ENCODE assay signal across 29 mouse cellular contexts in the genomic region with DNA sequence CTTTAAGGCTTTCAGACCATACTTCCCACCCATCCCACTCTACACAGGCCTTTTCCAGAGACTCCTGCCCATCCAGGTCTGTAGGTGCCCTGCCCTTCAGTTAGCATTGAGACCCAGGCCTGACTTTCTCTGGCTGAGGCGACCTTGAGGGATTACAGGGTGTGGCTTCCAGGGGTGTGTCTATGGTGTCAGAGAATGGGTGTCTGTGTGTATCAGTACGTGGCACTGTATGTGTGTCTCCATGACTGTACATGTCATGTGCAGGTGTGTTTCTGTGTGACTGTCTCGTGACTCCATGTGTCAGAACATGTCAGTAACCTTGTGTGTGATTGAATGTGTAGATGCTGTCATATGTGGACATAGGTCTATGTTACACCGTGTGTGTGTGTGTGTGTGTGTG. TPM values are rescaled to one million over a fixed set of nuclear protein-coding genes. Genes with fewer than 3 reads are reported as not detected.
A peak's percentile ranks its signal among the peaks of the same experiment; 100 is the strongest.
DNase-seq lines count a peak whose midpoint lies in the region; ATAC-seq lines count a peak whose summit lies in the region.
"Had no signal": no experiment of that assay in that cellular context is flagged by ENCODE, and none has a peak within 500 bp of the region (broad histone marks: within the 10 kb centered on the region; RNA-seq: fewer than 3 reads in every experiment).

No protein-coding gene starts in this region.

- H3K9ac ChIP-seq in heart, embryonic 12.5 days: 0 out of 2 replicates have a peak overlapping the region, but pooled peaks have one; percentile 13
- H3K9ac ChIP-seq in heart, embryonic 11.5 days (ENCODE audit: low read depth, low read length): no peak overlapping the region
- no peak overlapping the region for H3K9ac ChIP-seq in midbrain, embryonic 15.5 days
- no peak overlapping the region for H3K9ac ChIP-seq in midbrain, embryonic 13.5 days (replicated peaks)
- H3K9ac ChIP-seq in liver, embryonic 15.5 days: no peak overlapping the region
- H3K9ac ChIP-seq: embryonic facial prominence, embryonic 15.5 days; forebrain, embryonic 13.5 days; hindbrain, embryonic 12.5 days; kidney, embryonic 15.5 days; limb, embryonic 13.5 days had no signal

- no peaks in the 10 kb centered on the region for H3K4me1 ChIP-seq in heart, embryonic 12.5 days (replicated peaks)
- no peaks in the 10 kb centered on the region for H3K4me1 ChIP-seq in heart, embryonic 11.5 days (ENCODE audit: control insufficient read depth, insufficient read depth, low read length)
- no peaks in the 10 kb centered on the region for H3K4me1 ChIP-seq in midbrain, embryonic 15.5 days
- no peaks in the 10 kb centered on the region for H3K4me1 ChIP-seq in midbrain, embryonic 13.5 days (replicated peaks)
- peaks cover 10% of the 10 kb centered on the region for H3K4me1 ChIP-seq in liver, embryonic 15.5 days (replicated peaks)
- H3K4me1 ChIP-seq: embryonic facial prominence, embryonic 10.5 days; embryonic facial prominence, embryonic 15.5 days; forebrain, embryonic 13.5 days; hindbrain, embryonic 12.5 days; kidney, embryonic 15.5 days; limb, embryonic 13.5 days had no signal

- H3K27ac ChIP-seq in heart, embryonic 12.5 days (ENCODE audit: poor library complexity, severe bottlenecking): no peak overlapping the region
- no peak overlapping the region for H3K27ac ChIP-seq in heart, embryonic 11.5 days (ENCODE audit: low read depth, low read length)
- H3K27ac ChIP-seq in midbrain, embryonic 15.5 days: no peak overlapping the region
- H3K27ac ChIP-seq in midbrain, embryonic 13.5 days: no peak overlapping the region
- no peak overlapping the region for H3K27ac ChIP-seq in liver, embryonic 15.5 days (replicated peaks)
- H3K27ac ChIP-seq: embryonic facial prominence, embryonic 10.5 days; embryonic facial prominence, embryonic 15.5 days; forebrain, embryonic 13.5 days; hindbrain, embryonic 12.5 days; hindbrain, postnatal 0 days; kidney, embryonic 15.5 days; limb, embryonic 13.5 days; macrophage had no signal

- no peak for ATAC-seq in heart, embryonic 12.5 days (ENCODE audit: insufficient number of reproducible peaks, low FRiP score)
- no peak for ATAC-seq in heart, embryonic 11.5 days (replicated peaks; ENCODE audit: insufficient number of reproducible peaks, low FRiP score, low TSS enrichment)
- ATAC-seq in midbrain, embryonic 15.5 days (replicated peaks): 0 out of 2 replicates have a peak, but pooled peaks have one; percentile 24
- no peak for ATAC-seq in midbrain, embryonic 13.5 days
- ATAC-seq in liver, embryonic 15.5 days (ENCODE audit: insufficient read depth): 0 out of 2 replicates have a peak, but pooled peaks have one; percentile 25
- ATAC-seq: activated CD4-positive, CD25-positive, alpha-beta regulatory T cell, adult 4 months; forebrain, embryonic 13.5 days; hindbrain, postnatal 0 days had no signal

- no peaks in the 10 kb centered on the region for H3K36me3 ChIP-seq in heart, embryonic 12.5 days
- H3K36me3 ChIP-seq in heart, embryonic 11.5 days (ENCODE audit: control insufficient read depth, insufficient read depth, low read length): no peaks in the 10 kb centered on the region
- H3K36me3 ChIP-seq in midbrain, embryonic 15.5 days (replicated peaks): no peaks in the 10 kb centered on the region
- H3K36me3 ChIP-seq in midbrain, embryonic 13.5 days: no peaks in the 10 kb centered on the region
- H3K36me3 ChIP-seq in liver, embryonic 15.5 days (replicated peaks): no peaks in the 10 kb centered on the region
- H3K36me3 ChIP-seq: embryonic facial prominence, embryonic 10.5 days; embryonic facial prominence, embryonic 15.5 days; hindbrain, embryonic 12.5 days; kidney, embryonic 15.5 days; limb, embryonic 13.5 days had no signal

- no peak for DNase-seq in cerebellum, postnatal 25 days
- no peak for DNase-seq in right cerebral cortex, adult 18-20 months
- DNase-seq: adrenal gland, adult 2 months; cerebellum, adult 2 months; cerebellum, postnatal 14 days; gastrocnemius, postnatal 14 days; heart, postnatal 36 days; kidney, adult 11 months; kidney, postnatal 25 days; lung, adult 18-20 months; lung, postnatal 10 days; right cerebral cortex, postnatal 14 days had no signal

- 81% methylated on average over 4 of the region's 4 CpGs for WGBS in heart, embryonic 12.5 days
- WGBS in heart, embryonic 11.5 days (ENCODE audit: insufficient replicate concordance): 86% methylated on average over 4 of the region's 4 CpGs
- WGBS in midbrain, embryonic 15.5 days: 78% methylated on average over 4 of the region's 4 CpGs
- 86% methylated on average over 4 of the region's 4 CpGs for WGBS in midbrain, embryonic 13.5 days
- 53% methylated on average over 4 of the region's 4 CpGs for WGBS in liver, embryonic 15.5 days (ENCODE audit: insufficient replicate concordance)

- no peak overlapping the region for H3K4me2 ChIP-seq in heart, embryonic 12.5 days
- H3K4me2 ChIP-seq in heart, embryonic 11.5 days: no peak overlapping the region
- no peak overlapping the region for H3K4me2 ChIP-seq in midbrain, embryonic 15.5 days
- H3K4me2 ChIP-seq in midbrain, embryonic 13.5 days (replicated peaks): no peak overlapping the region
- no peak overlapping the region for H3K4me2 ChIP-seq in liver, embryonic 15.5 days
- H3K4me2 ChIP-seq: embryonic facial prominence, embryonic 15.5 days; forebrain, embryonic 13.5 days; hindbrain, embryonic 12.5 days; kidney, embryonic 15.5 days; limb, embryonic 13.5 days had no signal

- peaks cover 8% of the 10 kb centered on the region; the same call in 1 of the 2 replicates for H3K27me3 ChIP-seq in heart, embryonic 12.5 days (replicated peaks)
- no peaks in the 10 kb centered on the region for H3K27me3 ChIP-seq in heart, embryonic 11.5 days (ENCODE audit: control insufficient read depth, insufficient read depth, low read length)
- no peaks in the 10 kb centered on the region for H3K27me3 ChIP-seq in midbrain, embryonic 15.5 days (replicated peaks)
- H3K27me3 ChIP-seq in midbrain, embryonic 13.5 days: no peaks in the 10 kb centered on the region
- H3K27me3 ChIP-seq in liver, embryonic 15.5 days: peaks cover 5% of the 10 kb centered on the region; the same call in 1 of the 2 replicates
- H3K27me3 ChIP-seq: embryonic facial prominence, embryonic 15.5 days; forebrain, embryonic 13.5 days; hindbrain, embryonic 12.5 days; kidney, embryonic 15.5 days; limb, embryonic 13.5 days had no signal

- H3K4me3 ChIP-seq in heart, embryonic 12.5 days: no peak overlapping the region
- H3K4me3 ChIP-seq in heart, embryonic 11.5 days (ENCODE audit: low read depth, low read length): no peak overlapping the region
- H3K4me3 ChIP-seq in midbrain, embryonic 15.5 days: no peak overlapping the region
- no peak overlapping the region for H3K4me3 ChIP-seq in midbrain, embryonic 13.5 days (replicated peaks)
- no peak overlapping the region for H3K4me3 ChIP-seq in liver, embryonic 15.5 days (replicated peaks)
- H3K4me3 ChIP-seq: embryonic facial prominence, embryonic 10.5 days; embryonic facial prominence, embryonic 15.5 days; forebrain, embryonic 13.5 days; hindbrain, embryonic 12.5 days; kidney, embryonic 15.5 days; limb, embryonic 13.5 days had no signal

- H3K9me3 ChIP-seq in heart, embryonic 12.5 days (replicated peaks): no peaks in the 10 kb centered on the region
- no peaks in the 10 kb centered on the region for H3K9me3 ChIP-seq in heart, embryonic 11.5 days (replicated peaks; ENCODE audit: control insufficient read depth, low read length)
- no peaks in the 10 kb centered on the region for H3K9me3 ChIP-seq in midbrain, embryonic 15.5 days
- H3K9me3 ChIP-seq in midbrain, embryonic 13.5 days: no peaks in the 10 kb centered on the region
- no peaks in the 10 kb centered on the region for H3K9me3 ChIP-seq in liver, embryonic 15.5 days (replicated peaks)
- H3K9me3 ChIP-seq: embryonic facial prominence, embryonic 10.5 days; embryonic facial prominence, embryonic 15.5 days; forebrain, embryonic 13.5 days; hindbrain, embryonic 12.5 days; kidney, embryonic 15.5 days; limb, embryonic 13.5 days had no signal

RNA-seq across cellular contexts. Expression of a gene that starts 6.6 kb away (rescaled TPM):
- polyA plus RNA-seq in heart, embryonic 12.5 days (2016; fragmentation: Nextera tagmentation; extraction: Ambion mirVana): not detected in 2 replicates
- not detected in 2 replicates for polyA plus RNA-seq in heart, embryonic 11.5 days (2014; fragmentation: Nextera tagmentation; extraction: Ambion mirVana)
- not detected in 2 replicates for polyA plus RNA-seq in midbrain, embryonic 15.5 days (2015; fragmentation: Nextera tagmentation; extraction: Ambion mirVana)
- not detected in 2 replicates for polyA plus RNA-seq in midbrain, embryonic 13.5 days (2015; fragmentation: Nextera tagmentation; extraction: Ambion mirVana)
- not detected in 2 replicates for polyA plus RNA-seq in liver, embryonic 15.5 days (2015; fragmentation: Nextera tagmentation; extraction: Ambion mirVana)
- polyA plus RNA-seq: activated CD4-positive, CD25-positive, alpha-beta regulatory T cell, adult 4 months; adrenal gland, adult 2 months; cerebellum, adult 2 months; embryonic facial prominence, embryonic 10.5 days; embryonic facial prominence, embryonic 15.5 days; forebrain, embryonic 13.5 days; heart, embryonic 16.5 days; hindbrain, embryonic 12.5 days; hindbrain, postnatal 0 days; kidney, embryonic 15.5 days; macrophage; neural tube, embryonic 14.5 days; small intestine, adult 2 months had no signal

RNA-seq across cellular contexts. Expression of a gene that starts 17.2 kb away (rescaled TPM):
- 29.0 and 31.2 TPM in 2 replicates for polyA plus RNA-seq in heart, embryonic 12.5 days (2016; fragmentation: Nextera tagmentation; extraction: Ambion mirVana)
- 21.9 and 22.5 TPM in 2 replicates for polyA plus RNA-seq in heart, embryonic 11.5 days (2014; fragmentation: Nextera tagmentation; extraction: Ambion mirVana)
- polyA plus RNA-seq in midbrain, embryonic 15.5 days (2015; fragmentation: Nextera tagmentation; extraction: Ambion mirVana): 31.8 TPM in 2 replicates
- 33.1 and 35.5 TPM in 2 replicates for polyA plus RNA-seq in midbrain, embryonic 13.5 days (2015; fragmentation: Nextera tagmentation; extraction: Ambion mirVana)
- polyA plus RNA-seq in liver, embryonic 15.5 days (2015; fragmentation: Nextera tagmentation; extraction: Ambion mirVana): 11.4 and 12.1 TPM in 2 replicates

RNA-seq across cellular contexts. Expression of a gene that starts 37.3 kb away (rescaled TPM):
- polyA plus RNA-seq in heart, embryonic 12.5 days (2016; fragmentation: Nextera tagmentation; extraction: Ambion mirVana): 0.34 and 0.85 TPM in 2 replicates
- polyA plus RNA-seq in heart, embryonic 11.5 days (2014; fragmentation: Nextera tagmentation; extraction: Ambion mirVana): 0.46 and 0.55 TPM in 2 replicates
- polyA plus RNA-seq in midbrain, embryonic 15.5 days (2015; fragmentation: Nextera tagmentation; extraction: Ambion mirVana): 1.0 and 1.6 TPM in 2 replicates
- 0.39 and 0.61 TPM in 2 replicates for polyA plus RNA-seq in midbrain, embryonic 13.5 days (2015; fragmentation: Nextera tagmentation; extraction: Ambion mirVana)
- polyA plus RNA-seq in liver, embryonic 15.5 days (2015; fragmentation: Nextera tagmentation; extraction: Ambion mirVana): 11.8 and 11.9 TPM in 2 replicates
- polyA plus RNA-seq: macrophage had no signal

Comparison
In these comparisons a context has a peak if more than half of its experiments do, and no peak if none do; other contexts are left out.
1. ATAC-seq: peak in midbrain, embryonic 15.5 days (single experiment) and liver, embryonic 15.5 days (single experiment); none in heart, embryonic 12.5 days (single experiment), heart, embryonic 11.5 days (single experiment) and midbrain, embryonic 13.5 days (single experiment).